Mouse (Mus musculus): ENCODE data around the gene Zglp1. TPM values are rescaled to one million over a fixed set of nuclear protein-coding genes. Genes with fewer than 3 reads are reported as not detected.

The Zglp1 gene
- 0.62 TPM in 1 of 2 replicates, not detected in the other for polyA plus RNA-seq (2016; fragmentation: Nextera tagmentation; extraction: Ambion mirVana)

DNA sequence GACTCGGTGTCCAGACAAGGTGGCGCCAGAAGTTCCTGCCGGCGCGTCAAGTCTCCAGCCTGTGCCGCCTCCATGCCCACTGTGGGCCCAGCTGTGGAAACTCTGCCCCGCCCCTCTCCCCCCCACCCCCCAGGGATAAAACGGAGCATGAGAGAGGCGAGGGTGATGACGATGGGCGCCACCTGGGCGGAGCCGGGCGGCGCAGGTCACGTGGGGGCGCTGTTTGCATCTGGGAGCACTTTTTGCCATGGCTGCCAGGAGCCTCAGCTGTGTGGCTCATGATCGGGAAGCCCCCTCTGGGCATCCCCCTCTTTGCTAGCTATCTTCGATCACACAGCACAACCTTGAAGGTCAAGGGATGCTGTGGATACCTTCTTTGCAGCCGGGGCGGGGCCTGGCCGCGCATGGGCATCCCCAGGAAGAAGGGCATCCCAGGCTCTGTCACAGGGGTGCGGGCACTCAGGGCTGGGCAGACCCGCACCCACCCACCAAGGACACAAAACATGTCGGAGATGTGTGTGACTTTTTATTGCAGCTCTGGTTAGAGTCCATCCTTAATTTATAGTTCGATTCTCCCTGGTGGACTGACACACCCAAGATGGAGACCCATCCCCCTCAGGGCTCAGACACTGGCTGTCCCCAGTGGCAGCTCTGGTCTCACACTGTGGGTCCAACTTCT, at the start of gene Zglp1:
Zglp1 (minus strand) TSS at position 88 of the 679 bp plus-strand sequence.
- peak; percentile 29; the same call in 1 of the 2 replicates for ATAC-seq
- Histone ChIP-seq H3K4me1 (peaks cover 12% of the 10 kb centered on the region), H3K9ac (no peak within 1 kb of the TSS), H3K9me3 (replicated peaks) (no peaks in the 10 kb centered on the region), H3K4me3 (no peak within 1 kb of the TSS), H3K4me2 (no peak within 1 kb of the TSS), H3K27ac (no peak within 1 kb of the TSS), H3K27me3 (replicated peaks) (no peaks in the 10 kb centered on the region), H3K36me3 (peaks cover 89% of the 10 kb centered on the region)
- WGBS (ENCODE audit: insufficient replicate concordance): 82% methylated on average over 27 of the region's 27 CpGs

DNA sequence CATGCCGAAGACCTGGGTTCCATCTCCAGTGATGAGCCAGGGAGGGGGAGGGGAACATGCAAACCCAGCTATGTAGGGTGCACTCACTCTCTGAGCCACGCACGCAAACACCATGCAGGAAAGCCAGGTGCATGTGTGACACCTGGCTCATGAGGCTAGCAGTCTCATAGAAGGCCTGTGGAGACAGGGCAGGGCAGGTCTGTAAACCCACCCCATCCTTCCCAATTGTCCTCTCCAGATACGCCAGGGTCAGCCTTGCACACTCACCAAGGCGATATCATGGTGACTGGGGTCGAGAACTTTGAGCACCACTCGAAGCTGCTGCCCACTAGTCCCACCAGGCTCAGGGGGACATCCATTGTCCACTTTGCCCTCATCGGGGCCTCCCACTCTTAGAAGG, 48.2 kb upstream of the Zglp1 start:
- 75% methylated on average over 8 of the region's 8 CpGs for WGBS (ENCODE audit: insufficient replicate concordance)
- Histone ChIP-seq H3K9ac (no peak overlapping the region), H3K27ac (no peak overlapping the region), H3K4me3 (no peak overlapping the region), H3K27me3 (replicated peaks) (no peaks in the 10 kb centered on the region), H3K36me3 (peaks cover 4% of the 10 kb centered on the region), H3K4me2 (no peak overlapping the region), H3K9me3 (replicated peaks) (no peaks in the 10 kb centered on the region), H3K4me1 (no peaks in the 10 kb centered on the region; the same call in 1 of the 2 replicates)
- no peak for ATAC-seq

DNA sequence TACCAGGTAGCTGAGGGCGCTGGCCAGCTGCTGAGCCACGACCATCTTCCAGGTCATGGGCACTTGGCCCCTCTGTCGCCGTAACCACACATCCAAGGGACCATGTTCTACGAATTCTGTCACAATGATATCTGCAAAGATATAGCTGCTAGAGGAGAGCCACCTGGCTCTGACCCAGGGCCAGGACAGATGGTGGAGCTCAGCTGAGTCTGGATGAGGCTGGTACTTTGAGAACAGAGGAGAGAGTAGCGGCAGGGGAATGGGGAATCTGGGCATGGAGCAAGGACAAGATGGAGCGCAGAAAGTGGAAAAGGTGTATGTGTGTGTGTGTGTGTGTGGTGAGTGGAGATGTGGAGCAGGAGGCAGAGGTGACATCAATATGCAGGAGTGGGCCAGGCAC, 47.3 kb upstream of the Zglp1 start:
- no peaks in the 10 kb centered on the region for H3K27me3 ChIP-seq (replicated peaks)
- no peak overlapping the region for H3K27ac ChIP-seq
- no peak overlapping the region for H3K9ac ChIP-seq
- 78% methylated on average over 7 of the region's 7 CpGs for WGBS (ENCODE audit: insufficient replicate concordance)
- H3K36me3 ChIP-seq: no peaks in the 10 kb centered on the region
- no peak overlapping the region for H3K4me3 ChIP-seq
- no peak for ATAC-seq
- no peaks in the 10 kb centered on the region; the same call in 1 of the 2 replicates for H3K4me1 ChIP-seq
- no peaks in the 10 kb centered on the region for H3K9me3 ChIP-seq (replicated peaks)
- H3K4me2 ChIP-seq: no peak overlapping the region

DNA sequence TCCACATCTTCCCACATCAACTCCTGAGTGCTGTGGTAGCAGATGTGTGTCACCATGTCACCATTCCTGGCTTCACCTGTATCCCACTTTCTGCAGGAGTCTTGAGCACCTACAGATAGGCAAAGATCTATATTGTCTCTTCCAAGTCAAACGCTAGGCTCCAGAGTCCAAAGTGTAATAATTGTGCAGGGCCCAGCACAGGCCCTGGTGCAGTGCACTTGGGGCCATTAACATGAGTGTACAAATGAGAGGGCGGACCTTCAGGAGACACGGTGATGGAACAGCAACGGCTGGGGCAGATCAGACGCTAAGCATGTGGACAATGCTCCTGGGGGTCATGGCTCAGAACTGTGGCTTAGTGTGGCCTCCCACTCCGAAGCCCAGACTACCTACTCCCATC, 46.9 kb upstream of the Zglp1 start:
- H3K36me3 ChIP-seq: no peaks in the 10 kb centered on the region
- H3K9me3 ChIP-seq (replicated peaks): no peaks in the 10 kb centered on the region
- no peaks in the 10 kb centered on the region for H3K27me3 ChIP-seq (replicated peaks)
- WGBS (ENCODE audit: insufficient replicate concordance): 81% methylated on average over 6 of the region's 6 CpGs
- no peak overlapping the region for H3K4me2 ChIP-seq
- ATAC-seq: no peak
- H3K4me3 ChIP-seq: no peak overlapping the region
- no peak overlapping the region for H3K27ac ChIP-seq
- H3K4me1 ChIP-seq: no peaks in the 10 kb centered on the region; the same call in 1 of the 2 replicates
- no peak overlapping the region for H3K9ac ChIP-seq

DNA sequence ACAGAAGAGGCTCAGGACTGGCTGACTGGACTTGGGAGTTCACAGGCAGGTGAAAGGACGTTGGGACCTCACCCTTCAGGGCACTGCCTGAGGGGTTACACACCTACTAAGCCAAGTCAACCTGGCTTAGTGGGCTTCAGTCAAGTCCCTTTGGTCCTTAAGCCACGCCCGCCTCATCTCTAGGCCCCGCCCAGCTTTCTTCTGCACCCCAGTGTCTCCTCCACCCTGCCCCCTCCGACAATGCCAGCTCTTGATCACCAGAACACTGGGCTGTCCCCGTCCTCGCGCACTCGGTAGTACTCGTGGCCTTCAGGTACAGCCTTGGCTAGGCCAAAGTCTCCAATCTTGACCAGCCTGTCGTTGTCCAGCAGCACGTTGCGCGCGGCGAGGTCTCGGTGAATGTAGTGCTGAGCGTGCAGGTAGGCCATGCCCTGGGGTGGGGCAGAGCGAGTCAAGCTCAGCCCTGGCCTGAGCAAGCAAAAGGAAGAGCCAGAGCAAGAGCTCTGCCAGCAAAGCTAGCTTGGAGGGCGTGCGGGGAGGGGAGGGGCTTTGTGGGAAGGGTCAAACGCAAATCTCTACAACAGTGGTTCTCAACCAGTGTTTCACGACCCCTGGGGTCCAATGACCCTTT, 40.8 kb upstream of the Zglp1 start:
- 58% methylated on average over 23 of the region's 23 CpGs for WGBS (ENCODE audit: insufficient replicate concordance)
- Histone ChIP-seq H3K27me3 (replicated peaks) (no peaks in the 10 kb centered on the region), H3K9me3 (replicated peaks) (no peaks in the 10 kb centered on the region), H3K27ac (peak overlapping the region; percentile 86; the same call in 1 of the 2 replicates), H3K9ac (no peak overlapping the region), H3K4me3 (no peak overlapping the region), H3K36me3 (peaks cover 3% of the 10 kb centered on the region; the same call in 1 of the 2 replicates), H3K4me2 (peak overlapping the region; percentile 8; the same call in 1 of the 2 replicates), H3K4me1 (peaks cover 40% of the 10 kb centered on the region)
- no peak for ATAC-seq

DNA sequence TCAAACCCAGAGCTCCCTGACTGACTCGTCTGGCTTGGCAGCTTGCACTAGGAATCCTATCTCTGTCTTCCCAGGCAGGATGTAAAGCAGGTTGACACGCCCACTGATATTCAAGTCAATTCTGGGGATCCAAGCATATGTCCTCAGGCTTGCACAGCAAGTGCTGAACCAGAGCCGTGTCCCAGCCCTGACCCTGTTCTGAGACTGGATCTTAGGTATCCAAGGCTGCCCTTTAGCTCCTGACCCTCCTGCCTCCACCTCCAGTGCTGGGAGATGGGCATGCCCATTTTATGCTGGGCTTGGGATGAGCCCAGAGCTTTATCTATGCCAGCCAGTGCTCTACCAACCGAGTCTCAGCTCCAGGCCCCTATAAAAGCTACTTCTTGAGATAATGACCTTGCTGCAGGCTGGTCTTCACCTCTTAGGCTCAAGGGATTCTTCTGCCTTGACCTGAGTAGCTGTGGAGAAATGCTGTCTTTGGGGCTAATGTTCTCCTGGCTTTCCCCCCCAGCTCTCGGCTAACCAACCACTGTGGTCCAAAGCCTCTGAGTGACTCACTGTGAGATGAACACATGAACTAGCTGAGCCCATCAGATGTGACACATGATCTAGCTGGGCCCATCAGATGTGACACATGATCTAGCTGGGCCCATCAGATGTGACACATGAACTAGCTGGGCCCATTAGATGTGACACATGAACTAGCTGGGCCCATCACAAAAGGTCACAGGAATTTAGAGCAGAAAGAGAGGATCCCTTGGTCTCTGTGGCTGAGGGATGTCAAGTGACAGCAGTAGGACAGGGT, 39.1 kb upstream of the Zglp1 start:
- Histone ChIP-seq H3K4me2 (peak overlapping the region; percentile 49), H3K4me3 (no peak overlapping the region), H3K9me3 (replicated peaks) (no peaks in the 10 kb centered on the region), H3K27ac (peak overlapping the region; percentile 86), H3K27me3 (replicated peaks) (no peaks in the 10 kb centered on the region), H3K9ac (peak overlapping the region; percentile 35), H3K4me1 (peaks cover 48% of the 10 kb centered on the region), H3K36me3 (peaks cover 15% of the 10 kb centered on the region; the same call in 1 of the 2 replicates)
- ATAC-seq: peak; percentile 86
- WGBS (ENCODE audit: insufficient replicate concordance): 40% methylated on average over 5 of the region's 5 CpGs

DNA sequence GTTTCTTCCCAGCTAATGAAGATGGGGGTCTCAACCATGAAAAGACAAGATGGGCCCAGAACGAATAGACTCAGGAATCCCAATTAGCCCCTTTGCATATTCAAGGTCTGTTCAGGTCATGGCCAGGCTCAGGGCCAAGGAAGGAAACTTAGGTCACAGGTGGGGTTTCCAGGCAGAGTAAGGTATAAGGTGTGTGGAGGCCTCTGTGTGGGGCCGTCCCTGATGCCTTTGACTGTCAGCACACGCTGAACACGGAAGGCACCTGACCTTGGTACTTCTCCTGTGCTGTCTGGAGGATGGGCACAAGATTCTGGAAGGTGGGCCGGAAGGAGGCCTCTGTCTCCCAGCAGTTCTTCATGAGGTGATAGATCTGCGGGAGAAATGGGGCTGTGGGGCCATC, 37.9 kb upstream of the Zglp1 start:
- no peak overlapping the region for H3K4me3 ChIP-seq
- WGBS (ENCODE audit: insufficient replicate concordance): 86% methylated on average over 6 of the region's 6 CpGs
- H3K4me2 ChIP-seq: no peak overlapping the region; the same call in 1 of the 2 replicates
- peak overlapping the region; percentile 86; the same call in 1 of the 2 replicates for H3K27ac ChIP-seq
- no peaks in the 10 kb centered on the region for H3K9me3 ChIP-seq (replicated peaks)
- H3K9ac ChIP-seq: no peak overlapping the region; the same call in 1 of the 2 replicates
- no peak for ATAC-seq
- H3K27me3 ChIP-seq (replicated peaks): no peaks in the 10 kb centered on the region
- H3K4me1 ChIP-seq: peaks cover 59% of the 10 kb centered on the region
- H3K36me3 ChIP-seq: peaks cover 15% of the 10 kb centered on the region; the same call in 1 of the 2 replicates

DNA sequence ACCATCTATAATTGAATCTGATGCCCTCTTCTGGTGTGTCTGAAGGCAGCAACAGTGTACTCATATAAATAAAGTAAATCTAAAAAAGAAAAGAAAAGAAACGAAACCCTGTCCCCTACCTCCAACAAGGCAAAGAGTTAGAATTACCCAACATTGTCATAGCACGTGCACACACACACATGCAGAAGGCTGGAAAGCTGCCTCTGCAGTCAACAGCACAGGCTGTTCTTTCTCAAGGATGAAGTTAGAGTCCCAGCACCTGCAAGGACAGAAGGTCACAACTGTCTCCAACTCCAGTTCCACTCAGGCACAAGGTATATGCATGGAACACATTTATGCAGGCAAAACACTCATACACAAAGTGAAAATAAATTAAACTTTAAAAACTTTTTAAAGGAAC, 35.2 kb upstream of the Zglp1 start:
- WGBS (ENCODE audit: insufficient replicate concordance): 74% methylated on average over 2 of the region's 2 CpGs
- Histone ChIP-seq H3K4me1 (peaks cover 72% of the 10 kb centered on the region), H3K4me3 (no peak overlapping the region), H3K4me2 (no peak overlapping the region), H3K36me3 (peaks cover 15% of the 10 kb centered on the region; the same call in 1 of the 2 replicates), H3K9me3 (replicated peaks) (no peaks in the 10 kb centered on the region), H3K9ac (no peak overlapping the region), H3K27me3 (replicated peaks) (no peaks in the 10 kb centered on the region), H3K27ac (no peak overlapping the region)
- no peak for ATAC-seq

DNA sequence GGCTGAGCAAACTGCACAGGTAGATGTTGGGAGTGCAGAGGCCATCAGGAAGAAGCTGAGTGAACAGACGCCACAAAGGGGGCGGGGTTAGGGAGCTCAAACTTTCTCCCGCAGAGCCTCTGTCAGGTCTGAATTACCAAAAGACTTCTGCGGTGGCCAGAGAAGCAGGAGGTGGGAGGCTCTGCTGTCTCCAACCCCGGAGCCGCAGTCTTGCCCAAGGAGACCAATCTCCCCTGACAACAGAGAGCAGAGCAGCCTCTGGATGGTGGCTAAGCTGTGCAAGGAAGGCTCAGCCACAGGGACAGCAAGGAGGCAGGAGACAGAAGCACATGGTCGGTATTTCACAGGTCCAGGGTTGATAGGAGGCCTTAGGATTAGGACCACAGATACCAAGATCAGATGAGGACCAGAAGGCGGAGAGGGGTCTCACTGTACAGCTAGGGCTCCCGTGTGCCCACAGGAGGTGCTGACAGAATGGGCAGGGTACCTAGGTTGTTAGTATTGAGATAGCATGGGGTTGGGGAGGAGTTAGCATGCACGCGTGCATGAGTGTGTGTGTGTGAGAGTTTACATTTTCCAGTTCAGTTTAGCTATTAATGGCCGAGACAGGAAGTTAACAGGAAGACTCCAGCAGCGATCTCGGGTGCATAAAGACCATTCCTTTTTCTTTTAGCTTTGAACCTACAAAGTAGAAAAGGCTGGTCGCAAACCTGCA, 33.7 kb upstream of the Zglp1 start:
- peaks cover 15% of the 10 kb centered on the region; the same call in 1 of the 2 replicates for H3K36me3 ChIP-seq
- ATAC-seq: peak; percentile 20; the same call in 1 of the 2 replicates
- peak overlapping the region; percentile 4; the same call in 1 of the 2 replicates for H3K27ac ChIP-seq
- H3K4me3 ChIP-seq: no peak overlapping the region
- H3K4me2 ChIP-seq: peak overlapping the region; percentile 48
- peaks cover 58% of the 10 kb centered on the region for H3K4me1 ChIP-seq
- 22% methylated on average over 15 of the region's 15 CpGs for WGBS (ENCODE audit: insufficient replicate concordance)
- no peaks in the 10 kb centered on the region for H3K27me3 ChIP-seq (replicated peaks)
- H3K9ac ChIP-seq: peak overlapping the region; percentile 3; the same call in 1 of the 2 replicates
- no peaks in the 10 kb centered on the region for H3K9me3 ChIP-seq (replicated peaks)

DNA sequence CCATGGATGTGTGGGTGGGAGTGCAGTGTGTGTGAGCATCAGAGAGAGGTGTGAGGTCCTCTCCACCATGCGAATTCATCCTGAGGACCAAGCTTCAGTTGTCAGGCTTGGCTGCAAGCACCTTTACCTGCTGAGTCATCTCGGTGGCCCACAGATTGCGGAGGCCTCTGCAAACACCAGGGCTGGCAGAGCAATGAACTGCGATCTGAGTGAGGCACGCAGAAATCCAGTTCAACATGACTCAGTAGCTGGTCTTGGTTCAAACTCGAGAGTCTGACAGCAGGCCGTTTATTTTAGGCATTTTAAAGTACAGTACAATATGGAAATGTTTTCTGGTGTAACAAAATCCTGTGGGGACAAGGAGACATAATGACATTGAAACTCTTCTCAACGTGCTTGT, 30.9 kb upstream of the Zglp1 start:
- no peak overlapping the region for H3K27ac ChIP-seq
- H3K36me3 ChIP-seq: peaks cover 31% of the 10 kb centered on the region
- 38% methylated on average over 8 of the region's 8 CpGs for WGBS (ENCODE audit: insufficient replicate concordance)
- no peak overlapping the region for H3K4me3 ChIP-seq
- H3K4me2 ChIP-seq: no peak overlapping the region
- no peaks in the 10 kb centered on the region for H3K27me3 ChIP-seq (replicated peaks)
- H3K9ac ChIP-seq: no peak overlapping the region
- no peaks in the 10 kb centered on the region for H3K9me3 ChIP-seq (replicated peaks)
- H3K4me1 ChIP-seq: peaks cover 44% of the 10 kb centered on the region
- ATAC-seq: peak; percentile 26; the same call in 1 of the 2 replicates

DNA sequence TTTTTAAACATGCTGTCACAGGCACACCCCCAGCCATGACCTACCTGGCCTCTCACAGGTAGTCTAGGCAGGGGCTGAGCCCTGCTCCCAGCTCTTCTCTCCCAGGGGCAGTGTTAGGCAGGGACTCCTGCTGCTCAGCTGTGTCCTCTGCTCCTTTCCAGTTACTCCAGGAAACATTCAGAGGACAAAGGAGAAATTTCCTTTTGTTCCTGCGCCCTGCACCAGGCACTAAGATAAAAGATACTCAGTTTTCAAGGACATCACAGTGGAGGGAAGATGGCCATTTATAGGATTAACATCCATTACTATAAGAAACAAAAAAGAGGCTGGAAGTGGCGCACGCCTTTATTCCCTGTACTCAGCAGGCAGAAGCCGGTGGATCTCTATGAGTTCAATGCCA, 29.1 kb upstream of the Zglp1 start:
- peaks cover 20% of the 10 kb centered on the region for H3K36me3 ChIP-seq
- peaks cover 45% of the 10 kb centered on the region for H3K4me1 ChIP-seq
- no peak overlapping the region for H3K27ac ChIP-seq
- ATAC-seq: no peak
- H3K9me3 ChIP-seq (replicated peaks): no peaks in the 10 kb centered on the region
- no peak overlapping the region for H3K4me2 ChIP-seq
- H3K9ac ChIP-seq: no peak overlapping the region
- no peaks in the 10 kb centered on the region for H3K27me3 ChIP-seq (replicated peaks)
- no peak overlapping the region for H3K4me3 ChIP-seq
- 85% methylated on average over 4 of the region's 4 CpGs for WGBS (ENCODE audit: insufficient replicate concordance)
